Mouse (Mus musculus) stomach, postnatal 0 days (tissue): ENCODE results near the gene Glyctk.

Source experiments
- CTCF ChIP-seq: IDR thresholded peaks from 2 replicates; pipeline ENCODE4 v1.5.1; 2016; ENCODE audit warnings: antibody characterized with exemption, low read depth, mild to moderate bottlenecking, moderate library complexity
- EP300 ChIP-seq: optimal IDR thresholded peaks from 2 replicates; pipeline ENCODE3; 2016; ENCODE audit warnings: antibody characterized with exemption

DNA sequence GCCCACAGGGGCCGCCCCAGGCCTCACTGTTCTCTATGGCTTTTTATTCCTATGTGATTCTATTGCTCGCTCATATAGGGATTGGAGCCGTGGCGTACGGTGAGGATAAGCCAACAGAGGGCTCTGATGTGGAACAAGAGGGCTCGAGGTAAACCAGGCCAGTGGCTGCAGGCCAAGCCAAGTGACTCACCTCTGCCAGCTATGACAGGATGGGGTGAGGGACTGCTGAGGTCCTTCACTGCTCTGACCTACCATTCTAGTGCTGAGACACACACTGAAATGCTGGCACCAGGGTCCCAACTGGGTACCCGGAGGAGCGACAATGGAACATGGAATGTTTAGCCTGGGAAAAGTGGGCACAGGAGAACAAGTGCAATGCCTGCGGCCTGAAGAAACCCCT is 3.8 kb downstream of the Glyctk start:
- TF ChIP-seq EP300 (no peak), CTCF (no peak)
